Mouse (Mus musculus): ENCODE measurements around the gene Tmem143.
"Not testable (repeated sequence)": the region's sequence is repeated elsewhere in the genome, so short reads cannot be mapped to it uniquely, and the experiment has no call there.

Gene Tmem143

DNA sequence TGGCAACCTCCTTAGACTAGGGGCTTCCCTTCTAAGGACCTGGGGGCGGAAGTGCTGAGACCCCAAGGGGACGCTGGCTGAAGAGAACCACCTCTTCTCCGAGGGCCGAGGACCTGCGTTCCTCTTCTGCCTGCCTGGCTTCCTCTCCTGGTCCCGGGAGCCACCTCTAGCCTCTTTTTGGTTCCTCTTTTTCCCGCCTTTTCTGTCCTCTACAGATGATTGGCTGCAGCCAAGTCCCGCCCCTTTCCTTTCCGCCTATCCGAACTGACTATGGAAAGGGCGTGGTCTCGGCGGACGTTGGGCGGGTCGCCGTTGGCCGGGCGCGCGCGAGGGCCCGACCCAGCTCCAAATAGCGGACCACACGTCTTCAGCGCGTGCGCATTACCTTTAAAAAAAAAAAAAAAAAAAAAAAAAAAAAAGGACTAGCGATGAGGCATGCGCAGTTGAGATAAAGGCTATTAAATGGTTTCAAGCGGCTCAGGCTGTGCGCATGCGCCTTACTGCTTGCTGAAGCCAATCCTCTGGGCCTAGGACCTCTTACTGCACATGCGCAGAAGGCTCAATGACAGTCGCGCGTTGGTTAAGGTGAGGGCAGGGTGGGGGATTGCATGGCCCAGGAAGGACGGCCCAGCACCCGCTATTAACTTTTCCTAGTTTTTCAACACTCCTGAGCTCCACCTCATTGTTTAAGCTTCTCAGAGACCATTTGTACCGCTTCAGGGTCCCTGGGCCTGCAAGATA, at the start of gene Tmem143, which contains the start of gene Syngr4:
Gene Tmem143, plus strand, starts transcription at position 425 of the 741 bp plus-strand sequence.
Gene Syngr4, minus strand, starts transcription at position 198 of the 741 bp plus-strand sequence.
- peak; percentile 96 for DNase-seq (ENCODE audit: inconsistent ontology term)

DNA sequence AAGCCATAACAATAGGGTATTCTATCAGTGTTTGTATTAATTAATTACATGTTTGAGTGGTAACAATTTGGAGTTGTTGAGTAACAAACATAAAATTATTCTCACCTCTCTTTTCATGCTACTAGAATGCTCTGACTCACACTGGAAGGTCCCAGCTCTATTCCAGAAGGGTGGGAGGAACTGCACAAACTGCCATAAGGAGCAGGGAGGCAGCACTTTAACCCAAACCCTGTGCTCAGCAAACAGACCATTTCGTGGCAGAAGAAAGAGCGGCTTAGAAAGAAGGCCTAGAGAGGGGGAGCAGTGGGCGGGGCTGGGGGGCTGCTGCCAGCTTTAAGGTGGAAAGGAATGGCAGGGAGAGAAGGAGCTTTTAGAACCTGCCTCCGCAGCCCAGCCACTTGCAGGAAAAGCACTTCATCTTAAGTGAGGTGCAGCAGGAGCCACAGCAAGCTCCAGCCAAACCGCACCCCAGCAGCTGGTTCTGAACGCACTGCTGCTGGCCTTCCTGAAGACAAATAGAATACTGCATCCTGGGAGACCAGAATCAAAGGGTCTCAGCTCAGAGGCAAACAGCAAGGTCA, 48.2 kb upstream of the Tmem143 start:
- no peak for DNase-seq (ENCODE audit: inconsistent ontology term)

DNA sequence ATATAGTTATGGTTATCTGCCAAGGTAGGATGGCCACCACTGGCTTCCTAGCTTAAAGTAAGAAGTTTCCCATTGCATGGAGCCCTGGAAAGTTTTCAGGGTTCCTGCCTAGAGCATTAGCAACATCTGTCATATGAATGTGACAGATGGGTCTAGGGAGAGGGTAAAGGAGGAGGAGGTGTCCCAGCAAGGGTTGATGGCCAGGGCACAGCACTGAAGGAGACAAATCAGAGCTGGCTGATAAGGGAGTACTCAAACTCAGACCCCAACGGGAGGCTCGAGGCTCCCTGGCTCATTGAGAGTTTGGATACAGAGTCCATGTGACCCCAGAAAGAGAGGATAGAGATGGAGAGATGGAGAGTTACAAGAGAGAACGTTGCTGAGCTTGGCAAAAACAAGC, 46.1 kb upstream of the Tmem143 start:
- no peak for DNase-seq (ENCODE audit: inconsistent ontology term)

DNA sequence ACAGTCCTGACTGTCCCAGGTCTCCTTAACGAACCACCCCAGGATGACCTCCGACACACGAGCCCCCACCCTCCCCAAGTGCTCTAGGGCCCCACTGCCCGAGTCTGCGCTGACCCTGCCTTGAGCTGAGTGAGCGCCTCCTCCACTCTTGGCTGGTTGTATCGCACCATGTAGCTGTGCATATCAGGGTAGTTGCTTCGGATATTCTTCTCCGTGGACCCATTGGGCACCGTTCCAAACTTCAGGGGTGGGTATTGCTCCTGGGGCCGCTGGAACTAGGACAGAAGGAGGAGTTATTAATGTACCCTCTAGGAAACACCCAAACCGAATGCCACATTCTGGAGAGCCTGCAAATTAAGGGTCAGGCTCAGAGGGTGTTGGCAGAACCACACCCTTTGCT, 43.7 kb upstream of the Tmem143 start:
- no peak for DNase-seq (ENCODE audit: inconsistent ontology term)

DNA sequence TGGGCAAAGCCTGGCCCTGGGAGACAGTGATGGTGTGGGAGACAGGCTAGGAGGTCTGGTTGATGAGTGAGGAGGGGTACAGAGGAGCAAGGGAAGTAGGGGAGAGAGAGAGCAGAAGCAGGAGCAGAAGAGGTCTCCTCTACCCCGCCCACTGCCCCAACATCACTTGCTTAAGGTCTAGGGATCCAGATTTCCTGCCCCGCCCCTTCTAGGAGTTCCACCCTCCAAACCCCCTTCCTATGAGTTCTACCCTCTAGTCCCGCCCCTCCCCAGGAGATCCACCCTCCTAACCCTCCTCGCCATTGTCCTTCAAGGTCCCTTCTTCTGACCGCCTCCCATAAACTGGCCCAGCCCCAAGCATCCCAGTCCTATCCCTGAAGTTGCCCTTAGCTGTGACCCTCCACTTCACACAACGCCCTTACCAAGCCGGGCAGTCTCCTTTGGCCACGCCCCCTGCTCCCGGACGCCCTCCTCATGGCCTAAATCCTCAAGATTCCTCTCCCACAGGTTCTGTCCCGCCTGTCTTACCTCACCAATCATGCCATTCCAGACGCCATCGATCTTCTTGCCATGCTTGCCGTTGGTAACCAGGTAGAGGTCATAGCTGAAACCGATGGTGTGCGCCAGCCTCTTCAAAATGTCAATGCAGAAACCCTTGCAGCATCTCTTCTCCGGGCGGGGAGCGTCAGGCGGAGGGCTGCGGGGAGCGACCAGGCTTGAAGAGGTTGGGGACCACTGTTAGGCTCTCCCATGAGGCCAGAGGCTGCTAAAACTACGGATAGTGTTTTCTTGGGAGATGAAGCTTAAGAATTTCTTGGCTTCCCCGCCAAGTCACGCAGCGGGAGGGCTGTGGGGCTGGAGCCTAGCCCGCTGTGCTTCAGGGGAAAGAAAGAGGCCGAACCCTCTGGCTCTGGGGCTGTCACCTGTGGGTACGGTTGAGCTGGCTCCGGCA, 39.5 kb upstream of the Tmem143 start:
- peak; percentile 51 for DNase-seq (ENCODE audit: inconsistent ontology term)

DNA sequence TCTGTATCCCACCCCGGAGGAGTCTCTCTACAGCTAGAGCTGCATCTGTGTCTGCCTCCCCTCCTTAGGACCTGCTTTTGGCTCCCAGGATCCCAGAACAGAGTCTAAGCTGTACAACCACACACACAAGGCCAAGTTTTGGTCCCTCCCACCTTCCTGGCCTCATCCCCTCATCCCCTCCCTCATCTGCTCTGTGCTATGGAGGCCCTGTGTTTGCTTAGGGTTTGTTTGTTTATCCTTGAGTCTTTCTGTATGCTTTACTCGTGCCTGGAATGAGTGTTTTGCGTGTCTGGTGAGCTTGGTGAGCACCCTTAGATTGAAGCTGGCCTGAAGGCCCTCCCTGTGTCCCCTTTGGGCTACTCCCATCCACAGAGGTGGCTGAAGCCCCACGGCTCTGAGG, 37.7 kb upstream of the Tmem143 start:
- DNase-seq (ENCODE audit: inconsistent ontology term), result no peak

DNA sequence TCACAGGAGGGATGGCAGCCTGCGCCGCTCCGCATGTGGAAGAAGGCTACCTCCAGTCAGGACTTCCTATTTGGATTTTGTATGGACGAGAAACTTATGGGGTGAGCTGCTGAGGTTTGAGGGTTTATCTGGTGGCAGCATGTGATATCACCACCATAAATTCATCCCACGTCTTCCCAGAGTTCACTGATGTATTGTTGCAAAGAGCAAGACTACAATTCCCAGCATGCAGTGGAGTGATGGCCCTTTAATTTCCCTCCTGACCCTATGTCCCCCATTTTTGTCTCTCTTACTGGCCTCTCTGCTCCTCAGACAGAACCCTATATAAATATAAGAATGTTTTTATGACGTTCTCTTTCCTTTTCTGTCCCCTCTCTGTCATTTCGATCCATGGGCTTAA, 33.9 kb upstream of the Tmem143 start:
- DNase-seq (ENCODE audit: inconsistent ontology term), result no peak

DNA sequence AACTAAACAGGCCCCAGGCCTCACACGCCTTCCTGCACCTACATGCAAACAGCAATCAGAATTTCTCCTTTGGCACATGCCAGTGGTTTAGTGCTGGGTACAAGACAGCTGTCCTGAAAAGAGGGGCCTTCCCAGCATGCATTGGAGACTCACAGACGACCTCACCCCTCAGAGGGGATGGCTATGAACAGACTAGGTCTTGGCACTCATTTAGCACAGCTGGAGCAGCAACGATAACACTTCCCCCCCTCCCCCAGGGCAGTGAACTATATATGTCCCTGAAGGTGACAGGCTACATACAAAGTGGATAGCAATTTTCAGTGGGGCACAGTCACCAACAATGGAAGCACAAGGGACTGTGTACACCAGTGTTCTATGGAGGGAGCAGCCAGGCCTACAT, 32.3 kb upstream of the Tmem143 start:
- no peak for DNase-seq (ENCODE audit: inconsistent ontology term)

DNA sequence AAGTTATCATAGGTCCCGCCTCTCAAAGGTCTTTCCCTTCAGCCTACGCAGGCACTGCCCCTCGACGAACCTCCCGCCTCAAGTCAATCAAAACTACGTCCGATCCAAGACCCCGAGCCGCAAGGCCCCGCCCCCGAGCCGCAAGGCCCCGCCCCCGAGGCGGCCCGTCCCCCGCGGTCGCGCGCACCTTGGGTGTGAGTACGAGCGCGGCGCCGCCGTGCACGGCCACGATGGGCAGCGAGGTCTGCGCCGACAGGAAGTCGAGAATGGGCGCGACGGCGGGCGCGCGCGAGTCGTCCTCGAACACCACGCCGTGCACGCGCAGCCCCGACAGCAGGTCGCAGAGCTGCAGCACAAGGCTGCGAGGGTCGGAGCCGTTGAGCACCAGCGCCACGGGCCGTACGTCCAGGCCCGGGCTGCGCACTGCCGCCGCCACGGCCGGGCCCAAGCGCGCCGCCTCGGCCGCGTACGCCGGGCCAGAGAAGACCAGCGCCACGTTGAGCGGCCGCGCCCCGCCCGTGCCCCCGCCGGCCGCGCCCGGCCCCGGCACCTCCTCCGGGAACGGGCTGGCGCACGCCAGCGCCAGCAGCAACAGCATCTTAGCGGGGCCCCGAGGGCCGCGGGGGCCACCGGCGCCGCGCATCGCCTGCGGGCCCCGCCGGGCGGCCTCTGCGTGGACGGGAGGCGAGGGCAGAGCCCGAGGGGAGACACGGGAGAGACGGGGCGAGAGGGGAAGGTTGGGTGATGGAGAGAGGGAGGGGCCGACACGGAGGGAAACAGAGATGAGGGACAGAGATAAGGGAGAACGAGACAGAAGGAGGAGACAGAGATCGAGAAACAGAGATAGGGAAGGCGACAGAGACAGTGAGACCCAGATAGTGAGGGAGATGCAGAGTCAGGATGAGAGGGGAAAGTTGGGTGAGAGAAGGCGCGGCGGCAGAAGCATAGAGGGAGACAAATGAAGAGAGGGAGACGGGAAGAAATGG, 30.5 kb upstream of the Tmem143 start:
- DNase-seq (ENCODE audit: inconsistent ontology term), result peak; percentile 92

DNA sequence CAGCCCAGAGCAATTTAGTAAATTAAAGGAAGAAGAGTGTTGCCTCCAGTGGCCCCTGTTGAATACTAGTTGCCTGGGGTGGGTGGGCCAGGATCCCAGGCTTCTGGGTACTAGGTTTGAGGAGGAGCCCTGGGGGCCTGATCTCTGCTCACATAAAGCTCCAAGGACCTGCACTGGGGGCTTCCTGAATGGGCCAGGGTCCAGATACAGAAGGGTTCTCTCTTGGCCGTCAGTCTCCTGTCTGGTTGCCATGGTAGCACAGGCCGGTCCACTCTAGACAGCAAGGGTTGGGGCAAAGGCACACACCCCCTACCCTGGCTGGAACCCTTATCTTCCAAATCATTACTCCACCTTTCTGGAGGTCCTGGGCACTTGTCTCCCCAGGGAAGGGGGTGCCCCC, 28.9 kb upstream of the Tmem143 start:
- DNase-seq (ENCODE audit: inconsistent ontology term), result no peak

DNA sequence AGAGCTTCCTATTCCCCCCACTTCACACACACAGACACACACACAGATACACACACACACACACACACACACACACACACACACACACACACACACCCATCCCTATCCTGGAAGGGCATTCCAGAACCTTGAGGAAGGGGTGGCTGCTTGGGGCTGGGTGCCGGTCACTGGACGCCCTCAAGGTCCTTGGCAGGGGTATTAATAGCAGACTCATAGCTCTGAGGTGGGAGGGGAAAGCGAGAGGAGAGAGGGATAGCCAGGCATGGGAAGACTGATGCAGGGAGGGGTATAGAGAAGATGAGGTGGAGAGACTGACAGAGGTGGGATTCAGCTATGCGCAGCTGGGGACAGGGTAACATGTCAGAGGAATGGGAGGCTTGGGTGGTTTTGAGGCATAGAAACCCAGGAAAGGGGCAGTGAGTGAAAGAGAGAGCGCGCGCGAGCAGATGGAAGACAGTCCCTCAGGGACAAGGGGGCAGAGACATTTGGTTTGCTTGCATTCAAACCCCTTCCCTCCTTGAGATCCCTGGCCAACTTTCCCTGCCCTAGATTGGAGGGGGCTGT, 27.6 kb upstream of the Tmem143 start:
- no peak for DNase-seq (ENCODE audit: inconsistent ontology term)

DNA sequence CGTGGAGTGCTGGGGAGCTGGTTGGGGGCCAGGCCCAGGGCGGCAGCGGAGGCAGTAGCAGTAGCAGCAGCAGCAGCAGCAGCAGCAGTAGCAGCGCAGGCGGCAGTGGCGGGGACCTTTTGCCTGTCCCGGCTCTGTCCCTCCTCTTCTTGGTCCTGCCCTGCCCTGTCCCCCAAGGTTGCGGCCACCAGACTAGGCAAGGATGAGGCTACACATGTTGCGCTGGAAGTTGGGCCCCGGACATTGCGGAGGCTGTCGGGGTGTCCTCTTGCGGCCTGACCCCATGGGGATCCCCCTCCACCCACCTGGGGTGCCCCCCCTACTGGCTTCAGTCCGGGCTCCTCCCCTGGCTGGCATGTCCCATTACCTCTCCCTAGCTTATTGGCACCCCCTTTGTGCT, 27.0 kb upstream of the Tmem143 start:
- DNase-seq (ENCODE audit: inconsistent ontology term), result no peak

DNA sequence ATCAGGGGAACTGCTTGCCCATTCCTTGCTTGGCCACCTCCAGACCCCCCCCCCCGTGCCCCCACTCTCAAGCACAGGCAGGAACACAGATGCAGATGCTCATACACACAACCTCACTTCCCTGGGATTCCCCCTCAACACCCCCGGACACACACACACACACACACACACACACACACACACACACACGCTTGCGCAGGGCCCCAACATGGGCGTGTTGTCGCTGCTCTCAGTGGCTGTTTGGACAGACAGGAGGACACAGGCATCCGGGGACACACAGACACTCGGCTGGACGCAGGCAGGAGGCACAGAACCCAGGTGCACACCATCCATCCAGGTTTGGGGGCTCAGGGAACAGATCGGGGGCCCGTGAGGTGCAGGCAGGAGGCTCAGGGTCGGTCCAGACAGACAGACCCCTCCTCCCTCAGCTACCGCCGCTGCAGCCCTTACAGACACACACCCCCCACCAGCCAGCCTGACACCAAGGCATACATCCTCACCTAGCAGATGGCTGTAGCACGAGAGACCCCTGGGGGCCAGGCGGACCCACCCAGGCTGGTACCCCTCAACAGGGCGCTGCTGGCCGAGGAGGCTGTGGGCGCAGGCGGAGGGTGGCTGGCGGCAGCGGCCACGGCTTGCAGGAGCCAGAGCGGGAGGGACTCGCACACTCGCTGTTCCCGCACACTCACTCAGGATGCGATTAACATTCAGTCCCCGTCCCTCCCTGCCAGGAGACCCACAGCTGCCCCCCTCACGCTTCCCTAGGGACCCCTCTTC, 26.3 kb upstream of the Tmem143 start:
- peak; percentile 21 for DNase-seq (ENCODE audit: inconsistent ontology term)

DNA sequence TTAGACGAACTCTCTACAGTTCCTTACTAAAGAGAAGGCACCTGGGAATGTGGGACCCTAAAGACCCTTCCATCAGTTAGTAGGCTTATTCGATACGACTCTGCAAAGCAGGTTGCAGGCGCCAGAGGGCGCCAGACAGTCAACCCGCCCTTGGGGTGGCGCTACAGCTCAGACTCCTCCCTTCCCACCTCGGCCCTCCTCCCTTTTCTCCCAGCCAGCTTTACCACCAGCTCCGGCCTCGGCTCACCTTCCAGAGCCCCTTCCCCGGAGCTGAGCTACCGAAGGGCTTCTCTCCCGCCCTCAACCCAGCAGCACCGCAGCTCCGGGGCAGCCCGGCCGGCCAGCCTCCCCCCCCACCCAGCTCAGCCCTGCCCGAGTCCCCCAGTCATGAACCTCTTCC, 24.1 kb upstream of the Tmem143 start, which contains the start of gene Kdelr1:
Gene Kdelr1, plus strand, starts transcription at position 149 of the 400 bp plus-strand sequence.
- peak; percentile 86 for DNase-seq (ENCODE audit: inconsistent ontology term)

DNA sequence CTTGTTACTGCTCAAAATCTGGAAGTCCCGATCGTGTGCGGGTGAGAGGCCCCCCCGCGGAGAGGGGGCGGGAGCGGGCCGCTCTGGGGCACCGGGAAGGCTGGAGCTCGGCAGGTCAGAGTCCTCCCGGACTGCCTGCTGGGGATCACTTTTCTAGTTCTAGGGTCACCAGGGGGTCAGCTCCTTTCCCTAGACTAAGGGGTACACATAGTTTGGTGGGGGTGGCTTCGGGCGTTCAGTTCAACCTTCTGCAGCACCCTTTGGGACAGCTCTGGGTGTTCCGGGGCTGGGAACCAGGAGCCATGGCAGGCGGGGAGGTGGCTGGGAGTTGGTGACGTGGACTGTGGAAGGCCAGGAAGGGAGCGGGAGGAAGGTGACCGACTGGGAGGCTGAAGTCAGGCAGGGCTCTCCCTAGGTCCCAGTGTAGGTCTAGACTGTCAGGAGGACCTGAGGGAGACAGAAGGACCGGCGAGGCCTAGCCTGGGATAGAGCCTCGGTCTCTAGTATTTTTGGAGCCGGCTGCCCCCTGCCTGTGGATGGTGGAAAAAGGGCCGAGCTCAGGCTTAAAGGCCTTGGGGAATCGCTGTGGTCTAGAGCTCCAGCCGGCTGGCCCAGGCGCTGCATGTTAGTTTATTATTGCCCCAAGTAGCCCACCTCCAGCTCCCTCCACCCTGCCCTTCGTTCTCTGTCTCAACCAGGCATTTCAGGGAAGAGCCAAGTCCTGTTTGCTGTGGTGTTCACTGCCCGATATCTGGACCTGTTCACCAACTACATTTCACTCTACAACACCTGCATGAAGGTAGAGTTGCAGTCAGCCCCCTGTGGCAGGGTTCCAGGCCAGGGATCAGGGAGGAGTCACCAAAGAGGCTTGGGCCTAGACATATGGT, 23.4 kb upstream of the Tmem143 start:
- DNase-seq (ENCODE audit: inconsistent ontology term), result peak; percentile 72

DNA sequence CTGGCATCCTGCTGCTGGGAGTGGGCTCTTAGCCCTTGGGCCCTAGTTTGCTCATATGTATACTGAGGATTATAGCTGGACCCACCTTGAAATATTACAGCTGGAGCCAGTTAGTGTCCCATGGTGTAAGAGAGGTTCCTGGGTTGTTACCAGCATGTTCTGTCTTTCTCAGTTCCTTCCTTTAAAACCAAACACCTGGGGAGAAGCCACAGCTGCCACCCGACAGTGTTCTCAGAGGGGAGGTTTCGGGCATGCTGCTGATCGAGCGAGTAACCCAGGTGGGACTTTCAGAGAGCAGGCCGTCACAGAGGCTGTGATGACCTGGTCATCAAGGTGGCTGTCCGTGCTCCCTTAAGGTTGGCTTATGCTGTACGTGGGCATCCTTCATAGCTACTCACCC, 19.8 kb upstream of the Tmem143 start:
- no peak for DNase-seq (ENCODE audit: inconsistent ontology term)

DNA sequence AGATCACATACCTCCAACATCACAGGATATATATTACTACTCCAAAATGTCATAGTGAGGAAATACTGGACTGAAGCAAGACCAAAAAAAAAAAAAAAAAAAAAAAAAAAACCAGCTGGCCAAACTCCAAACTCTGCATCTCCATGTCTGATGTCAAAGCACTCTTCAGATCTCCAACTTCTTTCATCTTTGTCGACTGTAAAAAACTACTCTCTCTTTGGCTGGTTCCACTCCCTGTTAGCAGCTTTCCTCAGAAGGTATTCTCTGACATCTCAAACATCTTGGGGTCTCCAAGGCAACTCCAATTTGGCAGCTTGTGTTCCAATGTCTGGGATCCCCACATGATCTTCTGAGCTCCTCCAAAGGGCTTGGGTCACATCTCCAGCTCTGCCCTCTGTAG, 18.5 kb upstream of the Tmem143 start, which contains the start of gene Grin2d:
Gene Grin2d, minus strand, starts transcription at position 101 of the 400 bp plus-strand sequence.
- DNase-seq (ENCODE audit: inconsistent ontology term), result not testable (repeated sequence)

DNA sequence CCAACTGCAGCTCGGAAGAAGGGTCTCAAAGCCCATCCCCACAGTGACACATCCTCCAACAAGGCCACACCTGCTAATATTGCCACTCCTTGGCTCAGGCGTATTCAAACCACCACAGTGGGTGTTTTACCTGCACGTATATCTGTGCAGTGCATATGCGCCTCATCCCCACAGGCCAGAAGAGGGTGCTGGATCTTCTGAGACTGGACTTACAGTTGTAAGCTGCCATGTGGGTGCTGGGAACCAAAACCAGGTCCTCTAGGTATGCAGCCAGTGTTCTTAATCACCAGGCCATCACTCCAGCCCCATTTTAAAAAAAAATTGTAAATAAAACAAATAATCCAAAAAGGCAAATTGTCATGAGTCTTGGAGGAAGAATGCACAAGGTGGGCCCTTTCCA, 16.2 kb upstream of the Tmem143 start:
- DNase-seq (ENCODE audit: inconsistent ontology term), result no peak

DNA sequence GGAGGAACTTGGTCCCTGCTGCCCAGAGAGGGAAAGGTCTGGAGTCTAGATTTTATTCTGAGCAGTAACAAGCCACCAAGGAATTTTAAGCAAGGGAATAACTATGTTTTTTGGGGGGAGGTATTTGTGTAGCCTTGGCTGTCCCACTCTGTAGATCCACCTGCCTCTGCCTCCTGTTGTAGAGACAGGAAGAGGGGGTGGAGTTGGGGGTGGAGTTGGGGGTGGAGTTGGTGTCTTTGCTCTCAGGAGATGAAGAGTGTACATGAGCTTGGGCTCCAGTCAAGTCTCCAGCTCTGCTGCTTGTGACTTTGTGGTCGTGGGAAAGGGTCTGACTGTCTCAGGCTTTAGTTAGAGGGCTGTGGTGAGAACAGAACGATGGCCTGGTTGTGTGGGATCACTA, 15.7 kb upstream of the Tmem143 start:
- DNase-seq (ENCODE audit: inconsistent ontology term), result no peak
